Mouse (Mus musculus): Measurements from ENCODE around the gene Elovl6. TPM values are rescaled to one million over a fixed set of nuclear protein-coding genes. Genes with fewer than 3 reads are reported as not detected.

The Elovl6 gene
- polyA plus RNA-seq, 1 experiment from 2014 or later, result 4.1 TPM

GRCm38 (mm10) chr3:129560068-129560467 lies 27.9 kb downstream of the Elovl6 start:
- H3K9me3 ChIP-seq (ENCODE audit: low read length), result no peaks in the 10 kb centered on the region
- ATAC-seq, result no peak
- no peaks in the 10 kb centered on the region for H3K27me3 ChIP-seq (replicated peaks; ENCODE audit: insufficient read depth, low read length)
- no peaks in the 10 kb centered on the region for H3K4me1 ChIP-seq (ENCODE audit: insufficient read depth, low read depth, low read length)
- no peaks in the 10 kb centered on the region for H3K36me3 ChIP-seq (ENCODE audit: insufficient read depth, low read length)
- no peak for DNase-seq (ENCODE audit: low spot score)
- H3K9ac ChIP-seq (replicated peaks; ENCODE audit: low read depth), result no peak overlapping the region
- TF ChIP-seq EP300 (IDR thresholded peaks at IDR 0.05), result no peak
- no peak for TF ChIP-seq CTCF (IDR thresholded peaks at IDR 0.05)
- WGBS, result 94% methylated on average over 9 of the region's 9 CpGs
- no peak overlapping the region for H3K27ac ChIP-seq (ENCODE audit: low read length)
- H3K4me3 ChIP-seq (ENCODE audit: low read depth, low read length), result no peak overlapping the region
- no peak overlapping the region for H3K4me2 ChIP-seq (replicated peaks; ENCODE audit: low read depth, low read length)

- Histone ChIP-seq H3K4me3 (ENCODE audit: low read depth, low read length) (no peak overlapping the region), H3K4me2 (replicated peaks; ENCODE audit: low read depth, low read length) (no peak overlapping the region), H3K9me3 (ENCODE audit: low read length) (no peaks in the 10 kb centered on the region), H3K4me1 (ENCODE audit: insufficient read depth, low read depth, low read length) (no peaks in the 10 kb centered on the region), H3K27ac (ENCODE audit: low read length) (no peak overlapping the region), H3K27me3 (replicated peaks; ENCODE audit: insufficient read depth, low read length) (no peaks in the 10 kb centered on the region), H3K9ac (replicated peaks; ENCODE audit: low read depth) (no peak overlapping the region), H3K36me3 (ENCODE audit: insufficient read depth, low read length) (no peaks in the 10 kb centered on the region)
- TF ChIP-seq CTCF (IDR thresholded peaks at IDR 0.05) (no peak), EP300 (IDR thresholded peaks at IDR 0.05) (no peak)
- 77% methylated on average over 10 of the region's 10 CpGs for WGBS
- no peak for ATAC-seq
- no peak for DNase-seq (ENCODE audit: low spot score)
Observed at GRCm38 (mm10) chr3:129561011-129561410, 28.9 kb downstream of the Elovl6 start.

GRCm38 (mm10) chr3:129561853-129562252 lies 29.7 kb downstream of the Elovl6 start:
- H3K4me3 ChIP-seq (ENCODE audit: low read depth, low read length), result no peak overlapping the region

GRCm38 (mm10) chr3:129562411-129562810 lies 30.3 kb downstream of the Elovl6 start:
- DNase-seq (ENCODE audit: low spot score), result no peak

More at GRCm38 (mm10) chr3:129561853-129562252, 29.7 kb downstream of the Elovl6 start:
- Histone ChIP-seq H3K4me1 (ENCODE audit: insufficient read depth, low read depth, low read length) (no peaks in the 10 kb centered on the region), H3K36me3 (ENCODE audit: insufficient read depth, low read length) (no peaks in the 10 kb centered on the region), H3K27me3 (replicated peaks; ENCODE audit: insufficient read depth, low read length) (no peaks in the 10 kb centered on the region), H3K4me2 (replicated peaks; ENCODE audit: low read depth, low read length) (no peak overlapping the region), H3K27ac (ENCODE audit: low read length) (no peak overlapping the region), H3K9ac (replicated peaks; ENCODE audit: low read depth) (no peak overlapping the region), H3K9me3 (ENCODE audit: low read length) (no peaks in the 10 kb centered on the region)
- TF ChIP-seq CTCF (IDR thresholded peaks at IDR 0.05), result no peak
- no peak for ATAC-seq
- no peak for DNase-seq (ENCODE audit: low spot score)
- WGBS, result 90% methylated on average over 2 of the region's 2 CpGs

GRCm38 (mm10) chr3:129563807-129564206 lies 31.7 kb downstream of the Elovl6 start:
- no peak overlapping the region for H3K27ac ChIP-seq (ENCODE audit: low read length)
- WGBS, result 88% methylated on average over 4 of the region's 4 CpGs
- DNase-seq (ENCODE audit: low spot score), result no peak
- no peak for TF ChIP-seq CTCF (IDR thresholded peaks at IDR 0.05)
- no peak for TF ChIP-seq EP300 (IDR thresholded peaks at IDR 0.05)
- no peaks in the 10 kb centered on the region for H3K4me1 ChIP-seq (ENCODE audit: insufficient read depth, low read depth, low read length)
- ATAC-seq, result no peak
- no peaks in the 10 kb centered on the region for H3K9me3 ChIP-seq (ENCODE audit: low read length)
- no peaks in the 10 kb centered on the region for H3K36me3 ChIP-seq (ENCODE audit: insufficient read depth, low read length)
- no peak overlapping the region for H3K9ac ChIP-seq (replicated peaks; ENCODE audit: low read depth)
- H3K27me3 ChIP-seq (replicated peaks; ENCODE audit: insufficient read depth, low read length), result no peaks in the 10 kb centered on the region
- no peak overlapping the region for H3K4me2 ChIP-seq (replicated peaks; ENCODE audit: low read depth, low read length)
- no peak overlapping the region for H3K4me3 ChIP-seq (ENCODE audit: low read depth, low read length)

More at GRCm38 (mm10) chr3:129562411-129562810, 30.3 kb downstream of the Elovl6 start:
- no peak for ATAC-seq
- Histone ChIP-seq H3K9ac (replicated peaks; ENCODE audit: low read depth) (no peak overlapping the region), H3K4me2 (replicated peaks; ENCODE audit: low read depth, low read length) (no peak overlapping the region), H3K4me3 (ENCODE audit: low read depth, low read length) (no peak overlapping the region), H3K4me1 (ENCODE audit: insufficient read depth, low read depth, low read length) (no peaks in the 10 kb centered on the region), H3K27me3 (replicated peaks; ENCODE audit: insufficient read depth, low read length) (no peaks in the 10 kb centered on the region), H3K36me3 (ENCODE audit: insufficient read depth, low read length) (no peaks in the 10 kb centered on the region), H3K27ac (ENCODE audit: low read length) (no peak overlapping the region), H3K9me3 (ENCODE audit: low read length) (no peaks in the 10 kb centered on the region)
- TF ChIP-seq CTCF (IDR thresholded peaks at IDR 0.05), result no peak
- TF ChIP-seq EP300 (IDR thresholded peaks at IDR 0.05), result no peak
- WGBS, result 92% methylated on average over 4 of the region's 4 CpGs

- Histone ChIP-seq H3K36me3 (ENCODE audit: insufficient read depth, low read length) (no peaks in the 10 kb centered on the region), H3K27ac (ENCODE audit: low read length) (no peak overlapping the region), H3K4me3 (ENCODE audit: low read depth, low read length) (no peak overlapping the region), H3K27me3 (replicated peaks; ENCODE audit: insufficient read depth, low read length) (no peaks in the 10 kb centered on the region), H3K4me1 (ENCODE audit: insufficient read depth, low read depth, low read length) (no peaks in the 10 kb centered on the region), H3K9ac (replicated peaks; ENCODE audit: low read depth) (no peak overlapping the region), H3K9me3 (ENCODE audit: low read length) (no peaks in the 10 kb centered on the region), H3K4me2 (replicated peaks; ENCODE audit: low read depth, low read length) (no peak overlapping the region)
- TF ChIP-seq EP300 (IDR thresholded peaks at IDR 0.05) (no peak), CTCF (IDR thresholded peaks at IDR 0.05) (no peak)
- 89% methylated on average over 2 of the region's 2 CpGs for WGBS
- ATAC-seq (no peak), DNase-seq (ENCODE audit: low spot score) (no peak)
Observed at GRCm38 (mm10) chr3:129564852-129565251, 32.7 kb downstream of the Elovl6 start.

- no peak overlapping the region for H3K4me2 ChIP-seq (replicated peaks; ENCODE audit: low read depth, low read length)
- DNase-seq (ENCODE audit: low spot score) (no peak), ATAC-seq (no peak)
- H3K27me3 ChIP-seq (replicated peaks; ENCODE audit: insufficient read depth, low read length), result no peaks in the 10 kb centered on the region
- H3K9me3 ChIP-seq (ENCODE audit: low read length), result no peaks in the 10 kb centered on the region
- WGBS, result 82% methylated on average over 8 of the region's 8 CpGs
- H3K4me3 ChIP-seq (ENCODE audit: low read depth, low read length), result no peak overlapping the region
- H3K9ac ChIP-seq (replicated peaks; ENCODE audit: low read depth), result no peak overlapping the region
- no peak overlapping the region for H3K27ac ChIP-seq (ENCODE audit: low read length)
- no peaks in the 10 kb centered on the region for H3K4me1 ChIP-seq (ENCODE audit: insufficient read depth, low read depth, low read length)
- no peaks in the 10 kb centered on the region for H3K36me3 ChIP-seq (ENCODE audit: insufficient read depth, low read length)
- no peak for TF ChIP-seq CTCF (IDR thresholded peaks at IDR 0.05)
- TF ChIP-seq EP300 (IDR thresholded peaks at IDR 0.05), result no peak
Observed at GRCm38 (mm10) chr3:129565458-129565857, 33.3 kb downstream of the Elovl6 start.
